Mouse (Mus musculus) layer of hippocampus, postnatal 14 days (tissue): Measurements from ENCODE around the gene Phldb2. TPM values are rescaled to one million over a fixed set of nuclear protein-coding genes. Genes with fewer than 3 reads are reported as not detected.
A peak's percentile ranks its signal among the peaks of the same experiment; 100 is the strongest.

Experiments used
- DNase-seq, 2 experiments: peaks; one replicate each; pipeline ENCODE4 v3.0.0; 2021 to 2022; ENCODE audit warnings: low spot score in 2 of 2, mixed read lengths in 1 of 2
- total RNA-seq, 2 experiments: library from RNA; stranded (reverse); gene quantifications; 2 replicates each; pipeline ENCODE4 v1.2.3; 2021

Gene Phldb2
- total RNA-seq, 2 experiments from 2014 or later, result 6.2 to 7.8 TPM

DNA sequence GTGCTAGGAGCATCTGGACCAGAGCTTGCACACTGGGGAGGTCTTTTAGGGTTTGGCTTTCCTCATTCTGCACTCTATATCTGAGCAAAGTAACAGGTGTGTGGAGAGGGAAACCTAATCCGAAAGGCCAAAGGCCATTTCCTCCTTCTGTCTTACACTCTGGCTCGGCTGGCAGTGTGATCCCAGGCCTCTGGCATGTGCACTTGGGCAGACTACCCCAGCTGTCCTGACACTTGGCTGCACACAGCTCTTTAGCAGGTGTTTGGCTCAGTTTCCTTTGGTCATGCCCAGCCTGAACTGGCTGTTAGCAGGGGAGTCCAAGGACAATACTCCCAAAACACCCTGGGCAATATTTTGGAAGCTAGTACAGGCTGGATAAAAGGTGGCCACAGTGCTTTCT, 156.6 kb downstream of the Phldb2 start:
- DNase-seq, result no peak

DNA sequence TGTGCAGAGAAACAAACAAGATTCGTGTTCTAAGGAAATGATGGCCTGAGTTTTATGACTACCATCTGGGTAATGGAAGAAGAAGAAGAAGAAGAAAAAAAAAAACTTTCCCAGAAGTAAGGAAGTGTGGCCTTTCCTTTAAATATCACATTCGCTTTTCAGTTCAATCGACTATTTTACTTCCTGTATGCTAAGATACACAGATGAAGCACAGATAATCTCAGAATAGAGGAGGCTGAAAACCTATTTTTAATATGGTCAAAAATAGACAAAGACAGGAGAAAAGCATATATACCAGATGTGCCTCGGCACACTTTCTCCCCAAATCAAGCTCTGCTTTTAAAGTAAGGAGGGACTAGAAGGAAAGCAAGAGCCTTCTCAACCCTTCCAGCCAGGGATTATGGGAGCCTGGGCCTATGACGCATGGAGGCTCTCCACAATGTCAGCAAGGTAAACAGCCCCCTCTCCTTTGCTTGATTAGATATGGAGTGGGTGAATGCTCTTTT, 158.2 kb downstream of the Phldb2 start:
- DNase-seq, result no peak

DNA sequence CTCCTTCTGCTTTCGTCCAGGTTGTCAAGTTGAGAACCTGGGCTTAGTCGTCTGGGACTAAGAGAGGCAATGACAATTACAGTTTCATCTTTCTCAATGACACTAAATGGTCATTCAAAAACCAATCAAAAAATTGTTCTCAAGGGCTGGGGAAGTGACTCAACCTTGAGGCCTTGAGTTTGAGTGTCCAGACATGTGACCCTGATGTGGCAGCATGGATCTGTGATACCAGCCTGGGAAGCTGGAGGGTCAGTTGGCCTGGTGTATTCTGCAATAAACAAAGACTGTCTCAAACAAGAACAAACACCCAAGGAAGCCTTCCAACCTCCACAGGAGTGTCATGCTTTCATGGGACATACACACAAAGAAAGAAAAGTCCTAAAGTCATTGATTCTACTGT, 160.6 kb downstream of the Phldb2 start:
- DNase-seq, result no peak

DNA sequence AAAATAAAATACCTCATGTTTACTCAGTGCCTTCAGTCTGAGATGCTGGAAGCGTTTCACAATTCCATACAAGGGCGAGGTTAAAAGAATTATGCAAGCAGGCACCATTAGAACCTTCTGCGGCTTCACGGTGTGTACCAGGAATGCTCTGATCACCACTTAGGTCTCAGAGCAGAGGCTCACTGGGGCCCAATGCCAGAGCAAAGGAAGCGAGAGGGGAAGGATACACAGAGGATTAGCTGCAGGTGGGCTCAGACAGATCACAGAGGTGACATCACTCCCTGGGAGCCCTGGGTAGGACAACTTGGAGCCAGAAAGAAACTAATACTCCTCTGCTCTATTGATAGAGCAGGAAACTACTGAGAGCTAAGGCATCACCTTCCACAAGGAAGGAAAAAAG, 162.1 kb downstream of the Phldb2 start:
- DNase-seq, result no peak

DNA sequence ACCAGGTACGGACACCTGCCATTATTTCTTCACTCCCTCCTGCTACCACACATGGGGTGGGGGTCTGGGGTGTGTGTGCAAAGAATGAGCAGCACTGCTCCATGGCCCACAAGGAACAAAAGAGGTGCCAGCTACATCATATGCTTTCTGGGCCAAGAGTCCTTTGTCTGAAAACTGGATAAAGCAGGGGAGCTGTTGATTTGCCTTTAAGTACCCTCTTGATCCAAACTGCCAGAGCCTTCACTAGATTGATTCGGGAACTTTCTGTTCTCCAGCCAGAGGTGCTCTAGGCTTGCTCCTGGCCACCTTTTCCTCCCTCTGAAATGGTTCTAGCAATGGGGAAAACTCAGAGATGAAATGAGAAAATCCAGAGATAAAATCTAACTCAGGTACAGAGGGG, 164.1 kb downstream of the Phldb2 start:
- no peak for DNase-seq

DNA sequence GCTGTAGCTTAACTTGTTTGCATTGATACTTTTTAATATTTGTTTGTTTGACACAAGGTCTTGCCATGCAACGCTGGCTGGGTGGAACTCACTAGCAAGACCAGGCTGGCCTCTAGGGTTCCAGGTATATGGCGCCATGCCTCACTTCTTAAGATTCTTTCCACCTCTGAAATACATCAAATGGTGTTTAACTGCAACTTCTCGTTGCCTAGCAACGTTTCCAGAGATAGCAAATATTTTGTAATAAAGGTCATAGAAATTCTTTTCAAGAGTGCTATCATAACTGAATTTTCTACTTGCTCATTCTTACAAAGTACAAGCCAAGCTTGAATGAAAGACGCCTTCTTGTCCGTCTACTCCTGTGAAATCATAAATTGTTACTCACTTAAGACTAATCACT, 165.7 kb downstream of the Phldb2 start:
- no peak for DNase-seq

DNA sequence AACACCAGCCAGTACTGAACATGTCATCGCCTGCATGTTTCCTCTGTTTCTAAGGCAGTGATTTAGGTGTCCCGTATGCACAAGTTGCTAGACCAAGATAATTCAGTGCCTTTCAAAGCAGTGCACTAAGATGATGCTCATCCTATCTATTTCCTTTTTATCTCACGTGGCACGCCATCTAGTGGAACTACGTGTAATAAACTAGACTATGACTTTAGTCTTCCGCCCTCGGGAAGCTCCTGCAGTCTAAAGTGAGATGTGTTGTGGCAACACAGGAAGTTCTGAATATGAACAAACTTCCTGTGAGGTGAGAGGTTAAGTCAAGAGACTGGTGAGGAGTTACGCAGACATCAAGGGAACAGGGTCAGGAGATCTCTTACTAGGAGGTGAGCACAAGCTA, 166.8 kb downstream of the Phldb2 start:
- DNase-seq, result no peak

DNA sequence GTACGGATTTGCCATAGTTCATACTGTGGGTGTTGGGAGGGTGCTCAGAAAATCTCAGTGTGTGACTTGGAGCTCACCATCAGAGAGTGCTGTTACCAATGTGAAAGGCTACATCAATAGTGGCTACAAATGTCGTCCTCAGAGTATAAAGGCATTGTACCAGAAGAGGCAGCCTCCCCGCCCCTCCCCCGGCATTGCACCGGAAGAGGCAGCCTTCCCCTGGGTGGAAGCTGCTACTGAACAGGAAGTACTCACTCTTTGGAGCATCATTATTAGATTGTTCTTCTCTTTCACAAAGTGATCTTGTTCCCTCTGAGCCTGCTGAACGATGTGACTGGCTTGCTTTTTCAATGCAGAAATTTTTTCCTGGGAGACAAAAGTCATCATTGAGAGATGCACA, 173.4 kb downstream of the Phldb2 start:
- DNase-seq, result no peak

DNA sequence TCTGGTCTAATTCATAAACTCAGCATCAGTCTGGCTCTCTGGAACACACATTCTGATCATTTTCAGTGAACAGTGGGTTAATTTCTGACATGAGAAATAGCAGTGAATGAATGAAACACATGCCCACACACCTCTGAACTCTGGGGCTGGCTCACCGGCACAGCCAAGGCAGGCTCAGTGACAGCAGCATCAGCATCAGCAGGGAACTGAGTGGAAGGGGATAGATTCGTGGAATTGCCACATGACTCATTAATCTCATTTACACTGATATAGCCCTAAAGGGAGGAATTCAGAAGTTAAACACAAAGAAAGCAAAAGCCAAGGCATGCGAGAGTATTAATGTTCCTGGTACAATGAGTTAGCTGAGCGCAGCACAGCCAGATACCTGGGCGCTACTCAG, 178.6 kb downstream of the Phldb2 start:
- no peak for DNase-seq

DNA sequence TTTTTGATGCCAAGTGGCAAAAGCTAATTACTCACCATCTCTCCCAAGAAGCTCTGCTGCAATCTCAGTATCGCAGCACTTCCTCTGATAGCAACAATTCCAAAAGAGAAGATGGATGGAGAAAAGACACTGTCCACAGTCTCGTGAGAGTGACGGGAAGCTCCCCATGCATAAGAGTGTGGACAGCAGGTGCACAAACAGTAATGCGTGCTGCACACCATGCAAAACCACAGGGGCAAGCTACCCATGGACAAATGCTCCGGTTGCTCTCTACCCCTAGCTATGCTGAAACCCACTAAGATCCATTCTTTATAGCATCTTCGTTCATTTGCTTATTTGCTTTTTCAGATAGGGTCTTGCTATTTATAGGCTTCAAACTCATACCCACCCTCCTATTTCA, 182.5 kb downstream of the Phldb2 start:
- no peak for DNase-seq

DNA sequence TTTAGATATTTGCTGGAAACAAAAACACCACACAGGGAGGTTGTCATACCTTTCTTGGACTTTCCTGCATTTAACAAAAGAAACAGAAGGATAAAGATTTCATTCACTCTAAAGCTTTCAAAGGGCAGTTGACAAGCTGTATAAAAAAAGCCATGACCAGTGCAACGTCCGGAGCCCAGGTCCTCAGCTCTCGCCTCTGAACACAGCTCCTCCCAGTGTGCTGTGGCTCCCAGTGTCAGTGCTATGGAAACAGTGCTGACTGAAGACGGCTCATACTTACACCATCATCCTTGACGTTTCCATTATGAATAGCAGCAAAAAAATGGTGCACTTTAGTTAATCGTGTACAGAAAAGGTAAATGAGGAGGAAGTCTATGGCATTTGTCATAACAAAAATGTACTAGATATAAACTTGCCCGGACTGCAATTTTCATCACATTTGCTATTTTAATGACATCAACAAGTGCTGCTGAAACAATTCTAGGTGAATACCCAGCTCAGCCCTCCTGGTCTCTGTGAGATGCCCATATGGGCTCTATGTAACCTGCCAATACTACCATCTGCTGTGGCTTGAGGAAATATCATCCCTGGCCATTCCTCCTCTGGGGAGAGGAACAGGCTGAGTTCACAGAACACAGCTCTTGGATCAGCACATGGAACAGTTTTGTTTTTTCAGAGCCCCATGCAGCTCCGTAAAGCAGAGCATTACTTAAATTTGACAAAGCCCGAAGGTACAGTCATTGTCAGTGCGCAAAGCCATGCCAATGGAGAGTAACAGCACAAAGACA, 185.4 kb downstream of the Phldb2 start:
- peak in 1 of 2 experiments; percentile 42 for DNase-seq

DNA sequence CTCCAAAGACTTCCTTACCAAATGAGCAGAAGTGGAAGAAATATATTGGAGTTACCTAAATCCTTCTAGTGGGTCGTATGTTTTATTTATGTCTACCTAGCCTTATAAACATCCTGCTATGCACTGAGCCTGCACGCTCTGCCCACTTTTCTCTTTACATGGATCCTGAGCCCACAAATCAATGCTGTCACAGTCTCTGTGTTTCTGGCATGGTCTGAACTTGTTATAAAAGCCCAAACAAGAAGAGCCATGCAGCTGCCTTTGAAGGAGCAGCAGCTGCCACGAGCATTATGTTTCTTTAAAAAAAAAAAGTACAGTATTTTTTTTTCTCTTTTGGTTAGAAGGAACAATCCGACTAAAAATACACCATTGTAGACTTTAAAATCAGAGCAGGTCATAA, 186.0 kb downstream of the Phldb2 start:
- no peak for DNase-seq

DNA sequence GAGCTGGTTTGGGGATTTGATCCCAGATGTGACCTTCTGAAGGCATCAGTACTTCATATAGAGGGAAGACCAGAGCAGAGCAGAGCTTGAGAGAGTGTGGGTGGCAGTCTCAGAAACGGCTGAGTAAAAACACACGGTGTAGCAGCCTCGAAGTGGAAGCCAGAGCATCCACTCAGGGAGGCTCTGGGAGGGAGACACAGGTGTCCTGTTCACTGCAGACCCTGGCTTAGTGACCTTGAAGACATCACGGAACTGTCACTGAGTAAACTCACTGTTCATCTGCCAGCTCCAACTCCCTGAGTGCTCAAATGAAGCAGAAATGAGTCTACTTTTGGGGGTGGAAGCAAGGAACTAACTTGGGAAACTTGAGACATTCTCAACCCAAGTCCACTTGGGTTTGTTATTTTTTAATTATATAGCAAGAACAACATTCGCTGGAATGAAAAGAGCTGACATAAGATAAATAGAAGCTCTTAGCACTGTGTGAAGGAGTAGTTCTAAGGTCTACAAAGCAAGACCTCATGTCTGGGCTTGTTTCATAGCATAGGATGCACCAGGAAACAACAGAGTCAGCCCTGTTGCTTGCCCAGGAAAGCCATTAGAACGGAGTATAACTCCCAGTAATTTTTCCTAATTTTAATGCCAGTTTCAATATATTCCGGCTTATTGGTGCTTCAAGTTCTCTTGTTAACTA, 187.4 kb downstream of the Phldb2 start:
- no peak for DNase-seq

DNA sequence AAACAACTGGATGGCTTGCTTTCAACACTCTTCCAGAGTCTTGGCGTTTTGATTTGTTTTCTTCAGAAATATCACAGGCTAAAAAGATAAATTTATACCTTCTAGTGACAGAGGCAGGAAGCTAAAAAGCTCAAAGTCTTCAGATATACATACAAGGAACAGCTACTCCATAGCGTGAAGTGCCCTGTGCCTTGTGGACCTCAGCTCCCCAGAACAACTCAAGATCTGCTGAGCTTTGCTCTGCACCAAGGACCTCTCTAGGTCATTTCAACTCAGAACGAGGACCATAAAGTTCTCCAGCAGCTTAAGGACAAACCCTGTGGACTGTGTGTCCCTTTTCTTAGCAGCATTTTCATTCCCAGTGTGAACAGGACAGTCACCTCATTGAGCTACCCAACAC, 188.3 kb downstream of the Phldb2 start:
- DNase-seq, result no peak

DNA sequence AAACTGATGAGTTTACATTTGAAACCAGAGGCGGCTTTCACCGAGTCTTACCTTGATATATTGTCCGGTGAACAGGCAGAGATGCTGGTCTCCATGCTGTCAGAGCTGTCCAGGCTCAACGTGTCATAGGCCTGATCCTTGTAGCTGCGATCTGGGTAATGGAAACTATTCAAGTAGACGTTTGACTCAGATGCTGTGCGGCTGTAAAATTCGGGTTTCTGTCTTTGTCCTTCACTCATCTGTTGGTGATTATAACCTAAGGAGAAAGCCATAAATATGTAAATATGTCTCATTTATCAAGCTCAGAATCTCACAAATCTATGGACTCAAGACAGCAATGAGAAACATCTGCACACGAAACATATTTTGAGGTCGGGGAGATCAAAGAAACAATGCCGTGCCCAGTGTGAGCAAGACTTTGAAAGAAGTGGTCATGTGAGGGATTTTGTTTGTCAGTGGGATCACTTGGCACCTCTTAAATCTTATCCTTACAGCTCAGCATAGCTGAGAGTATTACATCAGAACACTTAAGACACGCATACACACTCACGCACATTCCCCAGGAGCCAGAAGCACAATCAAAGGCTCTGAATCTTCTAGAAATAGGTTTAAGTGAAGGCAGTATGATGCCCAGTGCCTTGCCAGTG, 190.4 kb downstream of the Phldb2 start:
- no peak for DNase-seq

DNA sequence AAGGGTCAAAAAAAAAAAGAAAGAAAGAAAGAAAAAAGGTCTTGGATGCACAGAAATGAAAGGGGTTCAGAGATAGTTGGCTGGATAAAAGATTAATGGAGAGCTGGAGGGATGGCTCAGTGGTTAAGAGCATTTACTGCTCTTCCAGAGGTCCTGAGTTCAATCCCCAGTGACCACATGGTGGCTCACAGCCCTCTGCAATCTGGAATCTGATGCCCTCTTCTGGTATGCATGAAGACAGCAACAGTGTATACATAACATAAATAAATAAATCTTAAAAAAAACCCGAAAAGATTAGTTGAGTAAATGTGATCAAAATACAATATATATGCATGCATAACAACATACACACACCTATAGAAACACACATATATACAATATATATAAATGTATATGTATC, 192.0 kb downstream of the Phldb2 start:
- DNase-seq, result no peak

DNA sequence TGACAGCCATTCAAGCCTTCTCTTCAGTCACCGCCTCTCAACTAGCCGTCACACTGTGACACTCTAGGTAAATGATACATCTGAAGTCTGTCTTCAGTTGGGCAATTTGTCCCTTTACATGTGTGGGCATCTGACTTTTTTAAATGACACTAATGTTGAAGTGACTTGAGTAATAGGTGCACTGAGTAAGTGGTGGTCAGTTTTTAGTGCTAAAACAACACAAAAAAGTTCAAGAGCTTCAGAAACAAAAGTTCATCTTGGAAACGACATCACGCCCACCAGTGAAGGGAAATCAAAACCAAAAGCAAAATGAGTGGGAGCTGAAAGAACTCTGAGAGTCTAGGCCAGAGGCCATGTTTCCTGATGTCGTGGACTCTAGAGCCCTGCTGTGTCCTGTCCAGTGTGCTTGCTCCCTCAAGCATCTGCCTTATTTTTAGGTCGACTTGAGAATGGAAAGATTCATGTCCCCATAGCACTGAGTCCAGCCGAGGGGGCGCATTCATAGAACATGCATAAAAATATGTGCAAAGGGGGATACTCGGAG, 194.6 kb downstream of the Phldb2 start:
- no peak for DNase-seq

DNA sequence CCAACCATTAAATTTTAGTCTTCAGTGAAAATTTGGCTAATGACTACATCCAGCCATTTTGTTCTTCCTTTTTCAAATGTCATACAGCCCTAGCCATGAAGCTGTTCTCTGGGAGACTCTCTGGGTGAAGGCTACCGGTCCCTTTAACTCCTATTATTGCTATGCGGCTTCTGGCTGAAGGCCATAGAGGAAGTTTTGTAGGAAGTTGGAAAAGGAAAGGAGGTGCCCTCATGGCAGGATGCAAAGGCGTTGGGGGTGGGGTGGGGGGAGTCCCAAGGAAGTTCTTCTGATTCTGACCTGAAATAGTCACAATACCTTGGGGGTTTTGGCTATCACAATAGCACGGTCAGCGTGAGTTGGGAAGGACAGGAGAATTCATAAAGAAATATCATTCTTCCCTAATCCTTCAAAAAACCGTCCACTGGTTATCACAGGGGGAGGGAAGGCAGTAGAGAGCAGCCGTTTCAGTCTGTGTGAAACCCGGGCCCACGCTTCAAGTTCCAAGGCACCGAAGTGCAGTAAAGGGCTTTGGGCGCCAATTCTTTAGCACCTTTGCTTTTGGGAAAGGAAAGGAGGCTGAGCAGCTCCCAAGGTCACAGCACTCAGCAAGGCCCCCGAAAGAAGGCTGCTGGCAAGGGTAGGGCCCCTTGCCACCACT, 195.8 kb downstream of the Phldb2 start:
- DNase-seq, result no peak

DNA sequence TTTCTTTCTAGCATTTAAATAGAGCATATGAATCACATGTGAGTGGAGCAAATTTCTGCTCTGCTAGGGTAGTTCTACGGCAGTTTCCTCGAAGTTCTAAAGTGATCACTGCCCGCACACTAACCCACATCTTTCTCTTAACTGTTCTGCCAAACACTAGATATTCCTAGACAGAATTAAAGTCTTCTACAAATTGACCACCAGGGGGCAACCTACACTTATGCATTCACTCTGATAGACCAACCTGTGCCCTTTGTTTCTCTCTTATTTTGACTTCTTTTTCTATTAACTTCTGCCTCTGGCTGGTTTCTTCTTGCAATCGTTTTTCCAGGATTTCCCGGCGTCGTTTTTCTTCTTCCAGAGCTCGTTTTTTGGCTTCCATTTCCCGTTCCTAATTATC, 196.5 kb downstream of the Phldb2 start:
- peak in 1 of 2 experiments; percentile 79 for DNase-seq

DNA sequence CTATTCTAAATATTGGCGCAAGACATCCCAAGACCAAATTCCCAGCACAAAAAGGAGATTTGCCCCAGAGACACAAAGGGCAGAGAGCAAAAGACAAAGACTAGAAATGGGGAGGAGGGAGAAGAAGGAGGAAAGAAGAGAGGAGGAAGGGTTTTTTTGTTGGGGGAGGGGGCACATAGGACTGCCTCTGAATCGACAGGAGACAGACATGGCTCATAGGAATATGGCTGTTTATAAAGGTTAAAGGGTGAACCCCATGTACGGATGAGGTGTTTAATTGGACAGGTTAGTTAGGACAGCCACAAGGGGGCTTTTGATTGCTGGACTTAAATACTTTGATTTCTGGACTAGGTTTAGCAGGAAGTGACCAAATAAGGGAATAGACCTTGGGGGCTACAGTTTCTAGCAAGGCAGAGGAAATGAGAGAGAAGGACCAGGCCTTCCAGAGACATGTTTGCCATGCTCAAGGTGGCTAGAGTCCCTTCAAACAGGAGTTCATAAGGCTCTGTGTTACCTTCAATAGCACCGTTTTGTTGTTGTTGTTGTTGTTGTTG, 209.7 kb downstream of the Phldb2 start:
- DNase-seq, result no peak
